In genomic region chr5:43048196-43049050, GRCm38 (mm10) we compare ENCODE assay signal across 9 mouse cellular contexts.
DNase-seq lines count a peak whose midpoint lies in the region; ATAC-seq lines count a peak whose summit lies in the region.
"Had no signal": no experiment of that assay in that cellular context is flagged by ENCODE, and none has a peak within 500 bp of the region (broad histone marks: within the 10 kb centered on the region; RNA-seq: fewer than 3 reads in every experiment).

No protein-coding gene starts in this region.

- no peak overlapping the region for H3K4me3 ChIP-seq in midbrain, embryonic 16.5 days (ENCODE audit: low read depth, low read length)
- no peak overlapping the region for H3K4me3 ChIP-seq in limb, embryonic 10.5 days
- H3K4me3 ChIP-seq: neural tube, embryonic 15.5 days had no signal

- H3K9me3 ChIP-seq in midbrain, embryonic 16.5 days (replicated peaks; ENCODE audit: control insufficient read depth, low read length, poor library complexity, severe bottlenecking), result no peaks in the 10 kb centered on the region
- H3K9me3 ChIP-seq in limb, embryonic 10.5 days (replicated peaks), result no peaks in the 10 kb centered on the region
- H3K9me3 ChIP-seq: neural tube, embryonic 15.5 days had no signal

- no peaks in the 10 kb centered on the region for H3K4me1 ChIP-seq in midbrain, embryonic 16.5 days (ENCODE audit: control insufficient read depth, insufficient read depth, low read length)
- peaks cover 9% of the 10 kb centered on the region for H3K4me1 ChIP-seq in limb, embryonic 10.5 days
- H3K4me1 ChIP-seq: neural tube, embryonic 15.5 days had no signal

- intact Hi-C loops in heart, postnatal 14 days (cut with DNase I), result no loop called here

- H3K27ac ChIP-seq in midbrain, embryonic 16.5 days (ENCODE audit: low read length), result no peak overlapping the region
- no peak overlapping the region for H3K27ac ChIP-seq in limb, embryonic 10.5 days
- H3K27ac ChIP-seq: neural tube, embryonic 15.5 days had no signal

- no peaks in the 10 kb centered on the region for H3K27me3 ChIP-seq in midbrain, embryonic 16.5 days (ENCODE audit: control insufficient read depth, insufficient read depth, low read depth, low read length)
- H3K27me3 ChIP-seq in limb, embryonic 10.5 days (ENCODE audit: low read depth, poor library complexity, severe bottlenecking), result no peaks in the 10 kb centered on the region
- H3K27me3 ChIP-seq: neural tube, embryonic 15.5 days had no signal

- H3K9ac ChIP-seq in midbrain, embryonic 16.5 days (ENCODE audit: low read depth, low read length), result no peak overlapping the region
- H3K9ac ChIP-seq: neural tube, embryonic 15.5 days had no signal

- H3K36me3 ChIP-seq in midbrain, embryonic 16.5 days (ENCODE audit: control insufficient read depth, insufficient read depth, low read length), result no peaks in the 10 kb centered on the region
- H3K36me3 ChIP-seq in limb, embryonic 10.5 days, result no peaks in the 10 kb centered on the region
- H3K36me3 ChIP-seq: neural tube, embryonic 15.5 days had no signal

- 75% methylated on average over 8 of the region's 8 CpGs for WGBS in midbrain, embryonic 16.5 days
- WGBS in limb, embryonic 10.5 days, result 88% methylated on average over 8 of the region's 8 CpGs

- no peak for ATAC-seq in midbrain, embryonic 16.5 days

- DNase-seq in right cerebral cortex, adult 18-20 months, result peak; percentile 74
- no peak for DNase-seq in right cerebral cortex, postnatal 4 days
- DNase-seq in cerebellum, postnatal 25 days, result peak; percentile 51 to 60
- DNase-seq in heart, postnatal 14 days, result peak; percentile 14 to 33
- peak; percentile 60 for DNase-seq in telencephalon, adult 2 months (ENCODE audit: low read depth, low spot score)
- no peak for DNase-seq in thymus, postnatal 4 days
- no peak for DNase-seq in limb, embryonic 10.5 days (ENCODE audit: low spot score)

- no peak overlapping the region for H3K4me2 ChIP-seq in midbrain, embryonic 16.5 days (ENCODE audit: low read length)
- H3K4me2 ChIP-seq: neural tube, embryonic 15.5 days had no signal

Comparison
In these comparisons a context has a peak if more than half of its experiments do, and no peak if none do; other contexts are left out.
1. DNase-seq: peak in right cerebral cortex, adult 18-20 months (single experiment), cerebellum, postnatal 25 days (2 of 2), heart, postnatal 14 days (2 of 2) and telencephalon, adult 2 months (single experiment); none in right cerebral cortex, postnatal 4 days (single experiment), thymus, postnatal 4 days (single experiment) and limb, embryonic 10.5 days (single experiment).